ENCODE assay signal across 25 mouse cellular contexts in the genomic region with DNA sequence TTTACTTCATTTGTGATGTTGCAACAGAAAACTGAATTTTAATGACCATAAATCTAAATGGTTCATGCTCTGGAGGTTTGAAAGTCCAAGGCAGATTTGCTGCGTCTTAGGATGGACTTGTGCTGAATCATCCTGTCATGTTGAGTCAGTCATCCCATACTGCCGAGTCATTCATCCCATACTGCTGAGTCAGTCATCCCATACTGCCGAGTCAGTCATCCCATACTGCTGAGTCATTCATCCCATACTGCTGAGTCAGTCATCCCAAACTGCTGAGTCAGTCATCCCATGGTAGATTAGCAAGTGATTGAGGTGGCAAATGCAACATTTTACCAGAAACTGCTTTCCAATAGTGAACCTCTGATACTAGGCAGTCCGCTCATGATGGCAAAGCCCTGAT.
DNase-seq lines count a peak whose midpoint lies in the region; ATAC-seq and TF ChIP-seq lines count a peak whose summit lies in the region.
"Had no signal": no experiment of that assay in that cellular context is flagged by ENCODE, and none has a peak within 500 bp of the region (broad histone marks: within the 10 kb centered on the region; RNA-seq: fewer than 3 reads in every experiment).

No protein-coding gene starts in this region.

- no peak overlapping the region for H3K4me2 ChIP-seq in heart, embryonic 12.5 days
- H3K4me2 ChIP-seq in lung, postnatal 0 days (replicated peaks; ENCODE audit: low read depth, low read length), result no peak overlapping the region
- H3K4me2 ChIP-seq: embryonic facial prominence, embryonic 15.5 days; forebrain, embryonic 15.5 days; intestine, embryonic 15.5 days; limb, embryonic 13.5 days; lung, embryonic 14.5 days; midbrain, embryonic 11.5 days; neural tube, embryonic 15.5 days had no signal

- no peak overlapping the region for H3K27ac ChIP-seq in heart, embryonic 12.5 days (ENCODE audit: poor library complexity, severe bottlenecking)
- no peak overlapping the region for H3K27ac ChIP-seq in lung, postnatal 0 days (ENCODE audit: low read length)
- H3K27ac ChIP-seq: embryonic facial prominence, embryonic 15.5 days; forebrain, embryonic 15.5 days; intestine, embryonic 15.5 days; limb, embryonic 13.5 days; liver, embryonic 14.5 days; neural tube, embryonic 15.5 days had no signal

- H3K4me1 ChIP-seq in megakaryocyte, embryonic 14.5 days, result no peaks in the 10 kb centered on the region
- no peaks in the 10 kb centered on the region for H3K4me1 ChIP-seq in heart, embryonic 12.5 days (replicated peaks)
- peaks cover 7% of the 10 kb centered on the region; the same call in 1 of the 2 replicates for H3K4me1 ChIP-seq in lung, postnatal 0 days (ENCODE audit: insufficient read depth, low read depth, low read length)
- H3K4me1 ChIP-seq: embryonic facial prominence, embryonic 15.5 days; forebrain, embryonic 15.5 days; intestine, embryonic 15.5 days; neural tube, embryonic 15.5 days had no signal

- H3K9me3 ChIP-seq in megakaryocyte, embryonic 14.5 days, result peaks cover 9% of the 10 kb centered on the region
- H3K9me3 ChIP-seq in heart, embryonic 12.5 days (replicated peaks), result no peaks in the 10 kb centered on the region
- no peaks in the 10 kb centered on the region for H3K9me3 ChIP-seq in lung, postnatal 0 days (ENCODE audit: low read length)
- H3K9me3 ChIP-seq: embryonic facial prominence, embryonic 15.5 days; forebrain, embryonic 15.5 days; intestine, embryonic 15.5 days; limb, embryonic 13.5 days; neural tube, embryonic 15.5 days had no signal

- no peak overlapping the region for H3K9ac ChIP-seq in heart, embryonic 12.5 days
- no peak overlapping the region for H3K9ac ChIP-seq in lung, postnatal 0 days (replicated peaks; ENCODE audit: low read depth)
- H3K9ac ChIP-seq: embryonic facial prominence, embryonic 15.5 days; forebrain, embryonic 15.5 days; intestine, embryonic 15.5 days; limb, embryonic 13.5 days; liver, embryonic 14.5 days; lung, embryonic 14.5 days; neural tube, embryonic 15.5 days had no signal

- H3K36me3 ChIP-seq in megakaryocyte, embryonic 14.5 days (replicated peaks; ENCODE audit: low read length), result peaks cover 62% of the 10 kb centered on the region
- H3K36me3 ChIP-seq in heart, embryonic 12.5 days, result 0 out of 2 replicates have a peak, but pooled peaks cover 6% of the 10 kb centered on the region
- H3K36me3 ChIP-seq in lung, postnatal 0 days (ENCODE audit: insufficient read depth, low read length), result no peaks in the 10 kb centered on the region; the same call in 1 of the 2 replicates
- H3K36me3 ChIP-seq: forebrain, embryonic 15.5 days; intestine, embryonic 15.5 days; neural tube, embryonic 15.5 days had no signal

- H3K4me3 ChIP-seq in megakaryocyte, embryonic 14.5 days (replicated peaks), result peak overlapping the region; percentile 53
- H3K4me3 ChIP-seq in heart, embryonic 12.5 days, result no peak overlapping the region
- no peak overlapping the region for H3K4me3 ChIP-seq in lung, postnatal 0 days (ENCODE audit: low read depth, low read length)
- H3K4me3 ChIP-seq: embryonic facial prominence, embryonic 15.5 days; forebrain, embryonic 15.5 days; intestine, embryonic 15.5 days; limb, embryonic 13.5 days; neural tube, embryonic 15.5 days had no signal

- no peaks in the 10 kb centered on the region for H3K27me3 ChIP-seq in megakaryocyte, embryonic 14.5 days (replicated peaks)
- H3K27me3 ChIP-seq in heart, embryonic 12.5 days (replicated peaks), result no peaks in the 10 kb centered on the region
- no peaks in the 10 kb centered on the region for H3K27me3 ChIP-seq in lung, postnatal 0 days (replicated peaks; ENCODE audit: insufficient read depth, low read length)
- H3K27me3 ChIP-seq: embryonic facial prominence, embryonic 15.5 days; forebrain, embryonic 15.5 days; intestine, embryonic 15.5 days; limb, embryonic 13.5 days; neural tube, embryonic 15.5 days had no signal

- no peak for TF ChIP-seq EP300 in lung, postnatal 0 days (IDR thresholded peaks at IDR 0.05)

- DNase-seq in ES-CJ7 (ENCODE audit: low read depth, low spot score) (peak; percentile 49), ZHBTc4 (ENCODE audit: low read depth, low spot score) (peak; percentile 37)
- DNase-seq in mesoderm, embryonic 11.5 days (ENCODE audit: low read depth, low spot score), result peak; percentile 8
- no peak for DNase-seq in testis, postnatal 10 days (ENCODE audit: low spot score)
- DNase-seq in lung, postnatal 0 days (ENCODE audit: low spot score), result no peak
- DNase-seq: cerebellum, adult 9-11 months; heart, postnatal 4 days; kidney, adult 8-10 months; kidney, postnatal 25 days; layer of hippocampus, postnatal 36 days; lung, embryonic 14.5 days; lung, postnatal 36 days; thymus, postnatal 14 days had no signal

- WGBS in heart, embryonic 12.5 days, result 91% methylated on average over 4 of the region's 4 CpGs
- 92% methylated on average over 4 of the region's 4 CpGs for WGBS in lung, postnatal 0 days

- no peak for ATAC-seq in megakaryocyte, adult 5-6 weeks (ENCODE audit: poor library complexity, severe bottlenecking)
- ATAC-seq in heart, embryonic 12.5 days (ENCODE audit: insufficient number of reproducible peaks, low FRiP score), result no peak
- ATAC-seq in lung, postnatal 0 days, result no peak
- ATAC-seq: CD4-positive, CD25-positive, alpha-beta regulatory T cell, adult 4 months; forebrain, embryonic 15.5 days; hindbrain, embryonic 16.5 days; intestine, embryonic 15.5 days had no signal

- TF ChIP-seq CTCF in lung, postnatal 0 days (IDR thresholded peaks at IDR 0.05), result no peak

Comparison
In these comparisons a context has a peak if more than half of its experiments do, and no peak if none do; other contexts are left out.
1. DNase-seq: peak in ES-CJ7 (single experiment), ZHBTc4 (single experiment) and mesoderm, embryonic 11.5 days (single experiment); none in testis, postnatal 10 days (single experiment) and lung, postnatal 0 days (single experiment).